Mouse (Mus musculus) Muller cell, postnatal 12 days (primary cell): ENCODE results near the gene Psma5.

ENCODE experiments used
- DNase-seq: peaks from one replicate; pipeline ENCODE4 v3.0.0-alpha.2; 2015; ENCODE audit errors: inconsistent ontology term

Psma5 gene

GRCm38 (mm10) chr3:108282401-108283240 lies 25.9 kb downstream of the Psma5 start:
- DNase-seq: peak; percentile 68

- DNase-seq: no peak
These were observed 26.5 kb downstream of the Psma5 start for GRCm38 (mm10) chr3:108283241-108283561.

GRCm38 (mm10) chr3:108283781-108284601 lies 27.3 kb downstream of the Psma5 start, which contains the start of gene Sort1:
Gene Sort1, plus strand, starts transcription at chr3:108284082.
- peak; percentile 94 for DNase-seq

GRCm38 (mm10) chr3:108285078-108285711 lies 28.5 kb downstream of the Psma5 start:
- DNase-seq: peak; percentile 21

GRCm38 (mm10) chr3:108286671-108287439 lies 30.1 kb downstream of the Psma5 start:
- no peak for DNase-seq

- DNase-seq: peak; percentile 54
These were observed 31.4 kb downstream of the Psma5 start for GRCm38 (mm10) chr3:108287811-108288805.

- no peak for DNase-seq
These were observed 32.8 kb downstream of the Psma5 start for GRCm38 (mm10) chr3:108289311-108290130.

- DNase-seq: no peak
These were observed 34.5 kb downstream of the Psma5 start for GRCm38 (mm10) chr3:108291036-108291799.

GRCm38 (mm10) chr3:108294398-108294797 lies 37.7 kb downstream of the Psma5 start:
- no peak for DNase-seq

GRCm38 (mm10) chr3:108295379-108296219 lies 38.9 kb downstream of the Psma5 start:
- DNase-seq: no peak

- peak; percentile 81 for DNase-seq
These were observed 39.7 kb downstream of the Psma5 start for GRCm38 (mm10) chr3:108296220-108297049.

- no peak for DNase-seq
These were observed 40.3 kb downstream of the Psma5 start for GRCm38 (mm10) chr3:108297050-108297419.

GRCm38 (mm10) chr3:108297603-108298553 lies 41.2 kb downstream of the Psma5 start:
- peak; percentile 84 for DNase-seq

- no peak for DNase-seq
These were observed 43.8 kb downstream of the Psma5 start for GRCm38 (mm10) chr3:108300455-108301030.

GRCm38 (mm10) chr3:108303683-108304082 lies 47.0 kb downstream of the Psma5 start:
- DNase-seq: no peak
